Mouse (Mus musculus) Patski (cell line): ENCODE results near the gene Xrcc6. TPM values are rescaled to one million over a fixed set of nuclear protein-coding genes. Genes with fewer than 3 reads are reported as not detected.

Source experiments
- ATAC-seq: fragments of 100-300 bp; one replicate; pipeline ENCODE4 v1.8.0; 2021
- CTCF ChIA-PET: fragments of 350-600 bp; sonication (Branson Sonifier 250); formaldehyde crosslinking; loops from one replicate; lab custom pipeline; 2022; ENCODE audit warnings: inconsistent platforms; lab: Charles Lee
- POLR2A ChIA-PET: fragments of 350-600 bp; sonication (Branson Sonifier 250); formaldehyde crosslinking; loops from one replicate; lab custom pipeline; 2022; ENCODE audit warnings: antibody characterized with exemption, inconsistent platforms; lab: Charles Lee
- DNase-seq: peaks from one replicate; pipeline ENCODE4 v3.0.0-alpha.2; 2011; ENCODE audit warnings: low read depth, low spot score
- H3K27me3 ChIP-seq: fragments of 371-371 bp; one replicate; pipeline ENCODE4 v1.5.1; 2021
- CTCF ChIP-seq: fragments of 100-300 bp; IDR thresholded peaks from one replicate; pipeline ENCODE4 v1.5.1; 2021
- in situ Hi-C: fragments of 300-500 bp; cut with MboI; formaldehyde crosslinking; loops from 3 replicates; pipeline ENCODE4 v1.11.1; 2018; ENCODE audit warnings: low pct_unique_long_range_greater_than_20kb, mixed read lengths
- polyA plus RNA-seq: library from polyadenylated mRNA; unstranded; gene quantifications from one replicate; pipeline ENCODE4 v1.2.3, GENCODE M21; 2021

The Xrcc6 gene
- polyA plus RNA-seq, 1 experiment from 2014 or later: 48.0 TPM

GRCm38 (mm10) chr15:81951159-81951558 is 36.5 kb upstream of the Xrcc6 start:
- H3K27me3 ChIP-seq: no peaks in the 10 kb centered on the region
- no peak for TF ChIP-seq CTCF
- ChIA-PET CTCF (no interaction called here), POLR2A (no interaction called here)
- in situ Hi-C loops: no loop called here
- ATAC-seq: no peak
- DNase-seq: no peak

- in situ Hi-C loops: no loop called here
Observed at GRCm38 (mm10) chr15:81952310-81952709, 35.3 kb upstream of the Xrcc6 start.

GRCm38 (mm10) chr15:81954151-81954583 is 33.5 kb upstream of the Xrcc6 start:
- ATAC-seq (peak; percentile 4), DNase-seq (no peak)
- in situ Hi-C loops: no loop called here
- POLR2A ChIA-PET: no interaction called here
- CTCF ChIA-PET: interaction anchor here (1.1 kb wide), 1 partner anchor 17 kb away, joined by 4 read pairs; the partner anchor contains the start of gene Csdc2
- no peaks in the 10 kb centered on the region for H3K27me3 ChIP-seq
- TF ChIP-seq CTCF: no peak

More at GRCm38 (mm10) chr15:81952310-81952709, 35.3 kb upstream of the Xrcc6 start:
- ChIA-PET CTCF (no interaction called here), POLR2A (no interaction called here)
- no peaks in the 10 kb centered on the region for H3K27me3 ChIP-seq
- DNase-seq (no peak), ATAC-seq (no peak)
- no peak for TF ChIP-seq CTCF

- ChIA-PET POLR2A (no interaction called here), CTCF (no interaction called here)
- no peak for DNase-seq
- TF ChIP-seq CTCF: no peak
- in situ Hi-C loops: loop anchor here (5.0 kb wide), 1 partner anchor 43 kb away; no protein-coding TSS in a partner anchor
- no peak for ATAC-seq
- H3K27me3 ChIP-seq: no peaks in the 10 kb centered on the region
Observed at GRCm38 (mm10) chr15:81954716-81955115, 32.9 kb upstream of the Xrcc6 start.

- ChIA-PET POLR2A (no interaction called here), CTCF (interaction anchor here (0.8 to 2.1 kb wide), 4 partner anchors 8 to 16 kb away, joined by 3 to 12 read pairs (median 3); no protein-coding TSS in a partner anchor)
- no peaks in the 10 kb centered on the region for H3K27me3 ChIP-seq
- ATAC-seq (no peak), DNase-seq (no peak)
- no peak for TF ChIP-seq CTCF
- in situ Hi-C loops: loop anchor here (5.0 kb wide), 1 partner anchor 42 kb away; no protein-coding TSS in a partner anchor
Observed at GRCm38 (mm10) chr15:81955414-81955813, 32.2 kb upstream of the Xrcc6 start.

- DNase-seq (no peak), ATAC-seq (no peak)
- H3K27me3 ChIP-seq: no peaks in the 10 kb centered on the region
- TF ChIP-seq CTCF: no peak
- in situ Hi-C loops: loop anchor here (5.0 kb wide), 1 partner anchor 41 kb away; no protein-coding TSS in a partner anchor
- CTCF ChIA-PET: interaction anchor here (0.8 to 2.1 kb wide), 12 partner anchors 9 to 78 kb away, joined by 3 to 12 read pairs (median 4); partner anchors contain the start of genes 1700029P11Rik and Desi1
- POLR2A ChIA-PET: no interaction called here
Observed at GRCm38 (mm10) chr15:81956457-81956856, 31.2 kb upstream of the Xrcc6 start.

- POLR2A ChIA-PET: no interaction called here
- CTCF ChIA-PET: interaction anchor here (1.1 to 2.1 kb wide), 9 partner anchors 12 to 82 kb away, joined by 3 to 12 read pairs (median 5); no protein-coding TSS in a partner anchor
- no peaks in the 10 kb centered on the region for H3K27me3 ChIP-seq
- DNase-seq: no peak
- TF ChIP-seq CTCF: no peak
- ATAC-seq: no peak
- in situ Hi-C loops: loop anchor here (5.0 kb wide), 1 partner anchor 40 kb away; no protein-coding TSS in a partner anchor
Observed at GRCm38 (mm10) chr15:81957598-81957997, 30.0 kb upstream of the Xrcc6 start.

GRCm38 (mm10) chr15:81958906-81959305 is 28.7 kb upstream of the Xrcc6 start:
- no peaks in the 10 kb centered on the region for H3K27me3 ChIP-seq
- DNase-seq (no peak), ATAC-seq (no peak)
- ChIA-PET CTCF (interaction anchor here (1.1 to 1.7 kb wide), 4 partner anchors 12 to 20 kb away, joined by 3 to 6 read pairs (median 4); no protein-coding TSS in a partner anchor), POLR2A (no interaction called here)
- no peak for TF ChIP-seq CTCF
- in situ Hi-C loops: loop anchor here (5.0 kb wide), 1 partner anchor 38 kb away; no protein-coding TSS in a partner anchor

GRCm38 (mm10) chr15:81960171-81961077 is 27.2 kb upstream of the Xrcc6 start, which contains the start of gene Pmm1:
Gene Pmm1 (minus strand): TSS chr15:81960930.
- ATAC-seq: peak; percentile 88
- in situ Hi-C loops: no loop called here

GRCm38 (mm10) chr15:81961078-81961451 is 26.6 kb upstream of the Xrcc6 start:
- no peak for ATAC-seq
- POLR2A ChIA-PET: interaction anchor here (1.0 kb wide), 2 partner anchors 14 to 45 kb away, joined by 3 read pairs; no protein-coding TSS in a partner anchor

More at GRCm38 (mm10) chr15:81960171-81961077, 27.2 kb upstream of the Xrcc6 start, which contains the start of gene Pmm1:
- no peaks in the 10 kb centered on the region for H3K27me3 ChIP-seq
- ChIA-PET CTCF (interaction anchor here (0.6 to 2.0 kb wide), 23 partner anchors 10 to 96 kb away, joined by 3 to 11 read pairs (median 4); no protein-coding TSS in a partner anchor), POLR2A (interaction anchor here (0.9 to 1.0 kb wide), 3 partner anchors 13 to 53 kb away, joined by 3 read pairs; no protein-coding TSS in a partner anchor)
- no peak for TF ChIP-seq CTCF
- peak; percentile 77 for DNase-seq

More at GRCm38 (mm10) chr15:81961078-81961451, 26.6 kb upstream of the Xrcc6 start:
- CTCF ChIA-PET: interaction anchor here (1.1 to 2.0 kb wide), 9 partner anchors 13 to 55 kb away, joined by 3 to 11 read pairs (median 5); no protein-coding TSS in a partner anchor
- H3K27me3 ChIP-seq: no peaks in the 10 kb centered on the region
- TF ChIP-seq CTCF: no peak
- no peak for DNase-seq
- in situ Hi-C loops: no loop called here
